Mouse (Mus musculus) midbrain, embryonic 12.5 days (tissue): ENCODE data around the gene Tex44. TPM values are rescaled to one million over a fixed set of nuclear protein-coding genes. Genes with fewer than 3 reads are reported as not detected.
"Not testable (repeated sequence)": the region's sequence is repeated elsewhere in the genome, so short reads cannot be mapped to it uniquely, and the experiment has no call there.

Experiments used
- ATAC-seq: fragments of 200-750 bp; cut with Nextera tagmentation; 2 replicates; pipeline ENCODE4 v1.8.0; 2017; ENCODE audit warnings: low read depth, moderate TSS enrichment, moderate library complexity; ENCODE audit not compliant: low FRiP score
- H3K27ac ChIP-seq: fragments of 300-500 bp; sonication (generic); replicated peaks from 2 replicates; pipeline ENCODE4 v1.5.1; 2016; ENCODE audit warnings: mild to moderate bottlenecking
- H3K27me3 ChIP-seq: fragments of 300-500 bp; sonication (generic); 2 replicates; pipeline ENCODE4 v1.6.1; 2016; ENCODE audit warnings: mild to moderate bottlenecking
- H3K36me3 ChIP-seq: fragments of 300-500 bp; sonication (generic); 2 replicates; pipeline ENCODE4 v1.6.1; 2016
- H3K4me1 ChIP-seq: fragments of 300-500 bp; sonication (generic); 2 replicates; pipeline ENCODE4 v1.6.1; 2016
- H3K4me2 ChIP-seq: fragments of 300-500 bp; sonication (generic); replicated peaks from 2 replicates; pipeline ENCODE4 v1.6.1; 2016; ENCODE audit warnings: mild to moderate bottlenecking, moderate library complexity
- H3K4me3 ChIP-seq: fragments of 300-500 bp; sonication (generic); 2 replicates; pipeline ENCODE4 v1.5.1; 2016; ENCODE audit warnings: mild to moderate bottlenecking
- H3K9ac ChIP-seq: fragments of 300-500 bp; sonication (generic); replicated peaks from 2 replicates; pipeline ENCODE4 v1.6.1; 2016; ENCODE audit warnings: mild to moderate bottlenecking, moderate library complexity
- H3K9me3 ChIP-seq: fragments of 300-500 bp; sonication (generic); 2 replicates; pipeline ENCODE4 v1.6.1; 2016; ENCODE audit warnings: mild to moderate bottlenecking
- WGBS: fragments of 180-500 bp; shearing (Covaris S2); methylation state at CpG from one replicate; pipeline ENCODE4 v1.1.7; 2016; 5-methylcytosine and 5-hydroxymethylcytosine counted together
- polyA plus RNA-seq: library from polyadenylated mRNA; unstranded; fragments of >200 nt; fragmentation: Nextera tagmentation; extraction: Ambion mirVana; gene quantifications from 2 replicates; pipeline ENCODE4 v1.2.1, GENCODE M21; 2016

Tex44 gene
- polyA plus RNA-seq, 1 experiment from 2014 or later: not detected

DNA sequence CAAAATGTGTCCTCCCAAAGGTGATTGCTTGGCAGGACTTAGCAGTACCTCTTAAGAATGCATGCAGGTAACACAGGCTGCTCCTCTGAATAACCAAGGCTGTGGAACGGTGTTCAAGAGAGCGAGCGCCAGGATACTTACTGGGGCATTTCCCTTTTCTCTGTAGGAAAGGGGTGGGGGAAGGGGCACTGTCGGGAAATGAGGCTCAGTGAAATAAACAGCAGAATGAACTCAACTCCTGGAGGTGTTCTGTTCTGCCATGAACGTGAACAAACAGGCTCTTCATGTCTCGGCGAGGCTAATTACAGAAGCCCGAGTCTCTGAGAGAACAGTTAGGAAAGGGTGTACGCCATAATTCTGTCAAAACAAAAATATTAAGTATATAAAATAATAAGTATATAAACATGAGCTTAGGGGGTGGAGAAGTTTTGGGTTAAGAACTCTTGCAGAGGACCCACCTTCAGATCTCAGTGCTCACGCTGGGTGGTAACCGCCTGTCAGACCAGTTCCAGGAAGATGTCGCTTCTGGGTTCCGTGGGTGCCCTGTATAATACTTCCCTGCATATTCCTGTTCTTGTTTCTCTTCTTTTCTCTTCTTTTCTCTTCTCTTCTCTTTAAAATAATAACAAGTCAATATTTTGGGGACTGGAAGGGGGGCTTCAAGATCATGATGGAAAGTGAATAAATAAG, 30.9 kb downstream of the Tex44 start:
- no peak overlapping the region for H3K27ac ChIP-seq
- no peak overlapping the region for H3K4me3 ChIP-seq
- H3K9me3 ChIP-seq: 0 out of 2 replicates have a peak, but pooled peaks cover 4% of the 10 kb centered on the region
- 69% methylated on average over 13 of the region's 13 CpGs for WGBS
- no peaks in the 10 kb centered on the region; the same call in 1 of the 2 replicates for H3K27me3 ChIP-seq
- no peak overlapping the region for H3K4me2 ChIP-seq
- ATAC-seq: no peak
- no peaks in the 10 kb centered on the region for H3K4me1 ChIP-seq
- H3K36me3 ChIP-seq: no peaks in the 10 kb centered on the region
- H3K9ac ChIP-seq: no peak overlapping the region

GRCm38 (mm10) chr1:86459371-86459770, 33.2 kb downstream of the Tex44 start:
- no peak for ATAC-seq
- 88% methylated on average over 4 of the region's 4 CpGs for WGBS
- no peaks in the 10 kb centered on the region for H3K36me3 ChIP-seq

DNA sequence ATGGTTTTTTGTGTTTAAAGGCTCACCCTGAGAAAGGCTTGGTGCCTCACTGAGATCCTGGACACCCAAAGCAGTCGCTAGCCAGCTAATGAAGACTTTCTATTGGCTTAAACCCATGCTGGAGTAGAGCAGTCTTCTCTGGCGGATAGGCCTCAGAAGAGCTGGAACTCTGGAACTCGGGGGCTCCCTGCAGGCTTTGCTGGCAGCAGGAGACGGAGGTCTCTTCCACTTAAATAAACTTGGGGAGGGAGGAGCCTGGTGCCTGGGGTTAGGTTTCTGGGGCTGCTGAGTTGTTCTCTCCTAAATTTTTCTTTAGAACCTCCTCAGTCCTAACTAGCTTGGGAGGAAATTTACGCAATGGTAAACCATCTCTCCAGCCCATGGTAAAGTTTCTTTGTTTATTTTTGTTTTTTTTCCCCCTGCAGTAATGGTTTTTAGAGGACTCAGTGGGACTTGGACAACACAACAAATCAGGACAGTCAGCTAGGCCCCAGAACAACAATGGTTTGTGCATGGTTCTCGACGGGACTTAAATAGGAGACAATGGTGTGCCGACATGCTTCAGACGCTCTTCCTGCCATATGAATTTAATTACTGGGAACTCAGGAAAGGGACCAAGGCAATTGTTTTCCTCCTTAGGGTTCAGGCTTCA, 38.2 kb downstream of the Tex44 start:
- 0 out of 2 replicates have a peak, but pooled peaks cover 4% of the 10 kb centered on the region for H3K9me3 ChIP-seq
- no peaks in the 10 kb centered on the region for H3K27me3 ChIP-seq
- H3K4me1 ChIP-seq: peaks cover 8% of the 10 kb centered on the region
- 0 out of 2 replicates have a peak, but pooled peaks have one; percentile 6 for ATAC-seq
- 42% methylated on average over 9 of the region's 9 CpGs for WGBS
- H3K27ac ChIP-seq: peak overlapping the region; percentile 77
- H3K4me3 ChIP-seq: no peak overlapping the region
- no peaks in the 10 kb centered on the region for H3K36me3 ChIP-seq
- 0 out of 2 replicates have a peak overlapping the region, but pooled peaks have one; percentile 24 for H3K9ac ChIP-seq
- H3K4me2 ChIP-seq: no peak overlapping the region

More at GRCm38 (mm10) chr1:86459371-86459770, 33.2 kb downstream of the Tex44 start:
- no peaks in the 10 kb centered on the region; the same call in 1 of the 2 replicates for H3K27me3 ChIP-seq
- peaks cover 1% of the 10 kb centered on the region; the same call in 1 of the 2 replicates for H3K4me1 ChIP-seq
- H3K9ac ChIP-seq: no peak overlapping the region
- H3K27ac ChIP-seq: no peak overlapping the region
- 0 out of 2 replicates have a peak, but pooled peaks cover 4% of the 10 kb centered on the region for H3K9me3 ChIP-seq
- H3K4me2 ChIP-seq: no peak overlapping the region
- H3K4me3 ChIP-seq: no peak overlapping the region

GRCm38 (mm10) chr1:86464875-86465224, 38.7 kb downstream of the Tex44 start:
- Histone ChIP-seq H3K4me2 (no peak overlapping the region), H3K4me1 (peaks cover 8% of the 10 kb centered on the region), H3K9me3 (0 out of 2 replicates have a peak, but pooled peaks cover 4% of the 10 kb centered on the region), H3K27ac (peak overlapping the region; percentile 77), H3K36me3 (no peaks in the 10 kb centered on the region), H3K4me3 (no peak overlapping the region), H3K9ac (0 out of 2 replicates have a peak overlapping the region, but pooled peaks have one; percentile 24), H3K27me3 (no peaks in the 10 kb centered on the region)
- ATAC-seq: peak; percentile 44; the same call in 1 of the 2 replicates
- WGBS: 58% methylated on average over 4 of the region's 4 CpGs

DNA sequence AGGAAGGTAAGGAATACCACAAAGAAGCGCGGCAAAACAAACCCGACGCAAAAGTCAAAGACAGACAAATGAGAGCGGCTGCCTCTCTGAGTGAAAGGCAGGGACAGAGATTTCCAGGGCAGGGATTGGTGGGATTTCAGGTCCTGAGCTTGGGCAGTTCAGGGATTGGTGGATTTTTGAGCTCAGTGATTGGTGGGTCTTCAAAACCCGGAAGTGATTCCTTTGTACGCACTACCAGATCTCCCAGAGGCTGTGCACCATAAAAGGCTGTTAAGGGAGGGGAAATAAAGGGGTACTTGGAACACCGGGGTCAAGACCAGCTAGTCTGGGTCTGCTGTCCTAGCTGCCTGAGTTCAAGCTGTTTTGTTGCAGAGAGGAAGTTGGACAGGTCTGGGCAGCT, 41.3 kb downstream of the Tex44 start:
- Histone ChIP-seq H3K27ac (no peak overlapping the region), H3K9me3 (no peaks in the 10 kb centered on the region), H3K27me3 (0 out of 2 replicates have a peak, but pooled peaks cover 4% of the 10 kb centered on the region), H3K4me2 (no peak overlapping the region), H3K4me3 (no peak overlapping the region), H3K9ac (no peak overlapping the region), H3K36me3 (no peaks in the 10 kb centered on the region), H3K4me1 (peaks cover 13% of the 10 kb centered on the region)
- 83% methylated on average over 8 of the region's 8 CpGs for WGBS
- ATAC-seq: no peak

DNA sequence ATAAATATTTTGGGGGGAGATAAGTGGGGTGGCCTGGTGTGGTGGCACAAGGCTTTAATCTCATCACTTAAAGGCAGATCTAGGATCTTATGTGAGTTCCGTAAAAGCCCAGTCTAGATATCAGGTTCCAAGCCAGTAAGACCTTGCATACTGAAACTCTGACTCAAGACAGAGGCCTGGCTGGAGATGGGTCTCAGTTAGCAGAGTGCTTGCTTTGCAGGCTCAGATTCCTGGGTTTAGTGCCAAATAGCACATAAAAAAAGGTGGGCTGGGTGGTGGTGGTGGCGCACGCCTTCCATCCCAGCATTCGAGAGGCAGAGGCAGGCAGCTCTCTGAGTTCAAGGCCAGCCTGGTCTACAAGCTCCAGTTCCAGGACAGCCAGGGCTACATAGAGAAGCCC, 43.7 kb downstream of the Tex44 start:
- Histone ChIP-seq H3K4me3 (no peak overlapping the region), H3K9ac (no peak overlapping the region), H3K27ac (no peak overlapping the region), H3K36me3 (no peaks in the 10 kb centered on the region), H3K4me1 (peaks cover 11% of the 10 kb centered on the region), H3K4me2 (no peak overlapping the region), H3K9me3 (no peaks in the 10 kb centered on the region), H3K27me3 (0 out of 2 replicates have a peak, but pooled peaks cover 4% of the 10 kb centered on the region)
- 96% methylated on average over 4 of the region's 4 CpGs for WGBS
- ATAC-seq: no peak

GRCm38 (mm10) chr1:86470519-86471181, 44.5 kb downstream of the Tex44 start:
- H3K27ac ChIP-seq: no peak overlapping the region; the same call in 1 of the 2 replicates
- peaks cover 9% of the 10 kb centered on the region; the same call in 1 of the 2 replicates for H3K4me1 ChIP-seq
- H3K36me3 ChIP-seq: no peaks in the 10 kb centered on the region
- H3K4me2 ChIP-seq: no peak overlapping the region
- H3K4me3 ChIP-seq: no peak overlapping the region
- H3K9me3 ChIP-seq: no peaks in the 10 kb centered on the region
- WGBS: 79% methylated on average over 12 of the region's 12 CpGs
- H3K27me3 ChIP-seq: 0 out of 2 replicates have a peak, but pooled peaks cover 4% of the 10 kb centered on the region
- H3K9ac ChIP-seq: no peak overlapping the region
- 0 out of 2 replicates have a peak, but pooled peaks have one; percentile 19 for ATAC-seq

DNA sequence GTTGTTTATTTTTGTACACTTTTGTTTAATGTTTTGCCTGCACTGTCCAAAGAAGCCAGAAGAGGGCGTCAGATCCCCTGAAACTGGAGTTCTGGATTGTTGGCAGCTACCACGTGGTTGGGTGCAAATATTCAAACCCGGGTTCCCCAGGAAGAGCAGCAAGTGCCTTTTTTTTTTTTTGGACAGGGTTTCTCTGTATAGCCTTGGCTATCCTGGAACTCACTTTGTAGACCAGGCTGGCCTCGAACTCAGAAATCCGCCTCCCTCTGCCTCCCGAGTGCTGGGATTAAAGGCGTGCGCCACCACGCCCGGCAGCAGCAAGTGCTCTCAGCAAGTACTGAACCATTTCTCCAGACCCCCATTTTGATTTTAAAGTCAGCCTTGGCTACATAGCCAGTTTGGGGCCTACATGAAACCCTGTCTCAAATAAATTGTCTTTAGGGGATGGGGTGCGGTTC, 45.4 kb downstream of the Tex44 start:
- not testable (repeated sequence) for H3K9ac ChIP-seq, H3K4me3 ChIP-seq, H3K27me3 ChIP-seq, H3K36me3 ChIP-seq, H3K4me1 ChIP-seq, ATAC-seq, H3K4me2 ChIP-seq, H3K27ac ChIP-seq, H3K9me3 ChIP-seq
- 73% methylated on average over 11 of the region's 11 CpGs for WGBS

DNA sequence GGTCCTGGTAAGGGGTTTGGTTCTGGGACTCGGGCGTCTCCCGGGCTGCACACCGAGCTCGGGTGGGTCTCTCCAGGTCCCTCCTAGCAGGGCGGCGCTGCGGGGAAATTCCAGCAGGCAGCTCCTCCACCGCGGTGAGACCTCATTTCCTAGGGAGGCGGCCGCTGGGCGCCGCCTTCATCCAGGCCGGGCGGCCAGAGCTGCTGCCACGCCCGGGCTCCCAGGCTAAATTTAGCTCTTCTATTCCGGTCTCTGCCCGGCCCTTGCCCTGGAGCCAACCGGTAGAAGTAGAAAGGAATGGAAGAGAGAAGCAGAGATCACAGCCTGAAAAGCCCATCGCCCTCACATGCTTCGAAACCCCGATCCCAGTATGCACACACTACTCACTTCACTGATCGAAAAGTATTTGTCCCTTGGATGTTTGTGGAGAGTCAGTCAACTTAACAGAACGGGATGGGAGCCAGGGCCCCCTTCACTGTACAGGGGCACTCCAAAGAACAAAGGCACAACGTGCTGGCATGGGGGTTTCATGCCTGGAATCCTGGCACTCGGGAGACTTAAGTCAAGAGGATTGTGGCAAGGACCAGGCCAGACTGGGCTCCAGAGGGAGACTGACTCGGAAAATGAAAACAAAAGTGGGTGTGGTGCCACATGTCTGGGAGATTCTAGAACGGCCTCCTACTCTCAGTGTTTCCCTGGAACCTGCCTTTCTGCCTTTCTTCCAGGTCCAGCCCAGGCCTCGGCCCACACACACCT, 46.2 kb downstream of the Tex44 start:
- Histone ChIP-seq H3K4me2 (peak overlapping the region; percentile 40), H3K27me3 (0 out of 2 replicates have a peak, but pooled peaks cover 4% of the 10 kb centered on the region), H3K4me3 (0 out of 2 replicates have a peak overlapping the region, but pooled peaks have one; percentile 0), H3K27ac (peak overlapping the region; percentile 27), H3K4me1 (peaks cover 9% of the 10 kb centered on the region; the same call in 1 of the 2 replicates), H3K36me3 (no peaks in the 10 kb centered on the region), H3K9me3 (no peaks in the 10 kb centered on the region), H3K9ac (peak overlapping the region; percentile 39; the same call in 1 of the 2 replicates)
- 24% methylated on average over 31 of the region's 31 CpGs for WGBS
- ATAC-seq: peak; percentile 49; the same call in 1 of the 2 replicates

GRCm38 (mm10) chr1:86473109-86473760, 47.1 kb downstream of the Tex44 start:
- no peak for ATAC-seq
- H3K4me2 ChIP-seq: no peak overlapping the region
- no peak overlapping the region for H3K27ac ChIP-seq
- no peaks in the 10 kb centered on the region for H3K36me3 ChIP-seq
- no peak overlapping the region for H3K9ac ChIP-seq
- 93% methylated on average over 18 of the region's 18 CpGs for WGBS
- H3K4me3 ChIP-seq: no peak overlapping the region
- no peaks in the 10 kb centered on the region for H3K9me3 ChIP-seq
- 0 out of 2 replicates have a peak, but pooled peaks cover 4% of the 10 kb centered on the region for H3K27me3 ChIP-seq
- H3K4me1 ChIP-seq: peaks cover 9% of the 10 kb centered on the region; the same call in 1 of the 2 replicates
